Mouse (Mus musculus) lung, postnatal 0 days (tissue): ENCODE measurements around the gene Atp5mpl.

Source experiments
- CTCF ChIP-seq: IDR thresholded peaks from 2 replicates; pipeline ENCODE4 v1.5.1; 2016; ENCODE audit warnings: antibody characterized with exemption, mild to moderate bottlenecking
- EP300 ChIP-seq: IDR thresholded peaks from 2 replicates; pipeline ENCODE4 v1.6.1; 2016; ENCODE audit warnings: antibody characterized with exemption, mild to moderate bottlenecking, control low read depth

DNA sequence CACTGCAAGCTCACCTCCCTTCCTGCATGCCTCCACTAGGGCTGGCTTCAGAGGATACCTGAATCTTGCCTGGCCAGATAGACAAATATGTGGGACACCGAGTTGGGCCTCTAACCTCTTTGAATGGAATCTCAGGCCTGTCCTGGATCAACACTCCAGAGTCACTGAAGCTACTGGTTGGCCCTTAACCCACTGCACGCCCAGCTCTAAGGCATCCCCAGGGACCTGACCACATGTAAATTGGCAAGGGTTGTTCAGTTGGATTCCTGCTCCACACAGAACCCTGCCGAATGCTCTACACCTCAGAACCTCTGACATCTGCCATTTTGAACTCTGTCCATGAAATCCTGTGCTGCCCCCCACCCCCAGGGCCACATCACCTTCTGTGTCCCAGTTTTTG is 34.3 kb downstream of the Atp5mpl start:
- no peak for TF ChIP-seq CTCF
- no peak for TF ChIP-seq EP300
